Mouse (Mus musculus) hindbrain, embryonic 13.5 days (tissue): Measurements from ENCODE around the gene Zfp422. TPM values are rescaled to one million over a fixed set of nuclear protein-coding genes. Genes with fewer than 3 reads are reported as not detected.
"Not testable (repeated sequence)": the region's sequence is repeated elsewhere in the genome, so short reads cannot be mapped to it uniquely, and the experiment has no call there.

Source experiments
- ATAC-seq: fragments of 200-750 bp; cut with Nextera tagmentation; 2 replicates; pipeline ENCODE4 v1.8.0; 2017; ENCODE audit warnings: moderate TSS enrichment; ENCODE audit not compliant: low FRiP score
- H3K27ac ChIP-seq: fragments of 300-500 bp; sonication (generic); 2 replicates; pipeline ENCODE4 v1.5.1; 2015; ENCODE audit warnings: inconsistent platforms, mild to moderate bottlenecking, moderate library complexity
- H3K27me3 ChIP-seq: fragments of 300-500 bp; sonication (generic); 2 replicates; pipeline ENCODE4 v1.6.1; 2015; ENCODE audit warnings: mild to moderate bottlenecking, inconsistent platforms
- H3K36me3 ChIP-seq: fragments of 300-500 bp; sonication (generic); 2 replicates; pipeline ENCODE4 v1.6.1; 2015; ENCODE audit warnings: mild to moderate bottlenecking, inconsistent platforms
- H3K4me1 ChIP-seq: fragments of 300-500 bp; sonication (generic); replicated peaks from 2 replicates; pipeline ENCODE4 v1.6.1; 2015; ENCODE audit warnings: inconsistent platforms
- H3K4me2 ChIP-seq: fragments of 300-500 bp; sonication (generic); 2 replicates; pipeline ENCODE4 v1.6.1; 2015; ENCODE audit warnings: inconsistent platforms, mild to moderate bottlenecking, moderate library complexity
- H3K4me3 ChIP-seq: fragments of 300-500 bp; sonication (generic); 2 replicates; pipeline ENCODE4 v1.5.1; 2015; ENCODE audit warnings: mild to moderate bottlenecking, inconsistent platforms
- H3K9ac ChIP-seq: fragments of 300-500 bp; sonication (generic); 2 replicates; pipeline ENCODE4 v1.6.1; 2015; ENCODE audit warnings: mild to moderate bottlenecking, inconsistent platforms
- H3K9me3 ChIP-seq: fragments of 300-500 bp; sonication (generic); 2 replicates; pipeline ENCODE4 v1.6.1; 2016; ENCODE audit warnings: inconsistent platforms
- WGBS: fragments of 180-500 bp; shearing (Covaris S2); methylation state at CpG from one replicate; pipeline ENCODE4 v1.1.7; 2015; 5-methylcytosine and 5-hydroxymethylcytosine counted together
- microRNA-seq: library from miRNA; unstranded; fragments of <30 nt; microRNA quantifications from one replicate; pipeline ENCODE4, GENCODE M21; 2016
- polyA plus RNA-seq: library from polyadenylated mRNA; unstranded; fragments of >200 nt; fragmentation: Nextera tagmentation; extraction: Ambion mirVana; gene quantifications from 2 replicates; pipeline ENCODE4 v1.2.1, GENCODE M21; 2015

Gene Zfp422
- polyA plus RNA-seq, 1 experiment from 2014 or later = 181 TPM

DNA sequence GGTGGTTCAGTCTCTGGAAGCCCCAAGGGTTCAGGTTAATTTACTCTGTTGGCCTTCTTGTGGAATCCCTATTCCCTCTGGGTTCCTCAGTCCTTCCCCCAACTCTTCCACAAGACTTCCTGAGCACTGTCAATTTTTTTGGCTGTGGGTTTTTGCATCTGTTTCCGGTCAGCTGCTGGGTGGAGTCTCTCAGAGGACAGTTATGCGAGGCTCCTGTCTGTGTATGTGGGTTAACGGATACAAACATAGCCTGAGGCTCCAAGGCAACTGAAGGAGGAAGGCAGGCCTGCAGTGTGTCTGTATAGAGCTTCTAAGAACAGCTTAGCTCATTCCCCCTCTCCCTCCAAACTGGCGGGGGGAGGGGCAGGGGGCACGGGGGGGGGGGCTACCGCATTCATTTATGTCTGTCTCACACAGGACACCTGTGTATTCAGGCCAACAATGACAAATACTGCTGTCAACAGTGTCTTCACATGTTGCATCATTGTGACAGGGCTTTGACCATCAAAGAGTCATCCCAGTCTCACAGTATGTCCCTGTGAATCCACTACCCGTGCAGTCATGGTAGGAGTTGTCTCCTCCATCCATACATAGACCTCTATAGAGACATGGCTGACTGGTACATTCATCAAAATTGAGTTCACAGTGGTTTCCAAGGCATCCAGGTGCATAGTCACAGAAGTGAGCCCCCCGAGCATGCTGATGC is 7.3 kb downstream of the Zfp422 start:
- H3K27me3 ChIP-seq = no peaks in the 10 kb centered on the region
- H3K4me3 ChIP-seq = no peak overlapping the region
- peaks cover 15% of the 10 kb centered on the region for H3K36me3 ChIP-seq
- H3K4me1 ChIP-seq = peaks cover 11% of the 10 kb centered on the region
- H3K4me2 ChIP-seq = no peak overlapping the region
- 67% methylated on average over 8 of the region's 8 CpGs for WGBS
- no peak overlapping the region for H3K9ac ChIP-seq
- ATAC-seq = no peak
- no peaks in the 10 kb centered on the region for H3K9me3 ChIP-seq
- no peak overlapping the region for H3K27ac ChIP-seq

DNA sequence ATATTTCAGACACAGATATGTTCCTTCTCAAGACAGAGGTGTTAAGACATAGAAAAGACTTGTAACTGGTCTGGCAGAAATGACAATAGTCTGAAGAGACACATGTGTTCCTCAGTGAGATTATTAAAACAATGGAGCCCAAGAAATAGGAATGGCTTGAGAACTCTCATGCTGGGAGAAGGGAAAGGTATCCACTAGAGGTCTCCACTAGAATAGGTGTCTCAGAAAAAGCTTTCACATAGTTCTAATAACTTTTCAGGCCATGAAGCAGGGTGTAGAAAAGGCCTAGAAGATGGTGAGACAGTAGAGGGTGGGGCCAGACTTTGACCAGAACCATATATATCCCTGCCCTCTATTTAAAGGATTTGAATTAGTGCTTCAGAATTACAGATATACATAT is 10.7 kb downstream of the Zfp422 start:
- no peaks in the 10 kb centered on the region for H3K4me1 ChIP-seq
- no peak overlapping the region for H3K4me2 ChIP-seq
- H3K27me3 ChIP-seq = no peaks in the 10 kb centered on the region
- no peak overlapping the region for H3K4me3 ChIP-seq
- H3K27ac ChIP-seq = no peak overlapping the region
- ATAC-seq = no peak
- no peak overlapping the region for H3K9ac ChIP-seq
- H3K9me3 ChIP-seq = no peaks in the 10 kb centered on the region
- H3K36me3 ChIP-seq = no peaks in the 10 kb centered on the region

DNA sequence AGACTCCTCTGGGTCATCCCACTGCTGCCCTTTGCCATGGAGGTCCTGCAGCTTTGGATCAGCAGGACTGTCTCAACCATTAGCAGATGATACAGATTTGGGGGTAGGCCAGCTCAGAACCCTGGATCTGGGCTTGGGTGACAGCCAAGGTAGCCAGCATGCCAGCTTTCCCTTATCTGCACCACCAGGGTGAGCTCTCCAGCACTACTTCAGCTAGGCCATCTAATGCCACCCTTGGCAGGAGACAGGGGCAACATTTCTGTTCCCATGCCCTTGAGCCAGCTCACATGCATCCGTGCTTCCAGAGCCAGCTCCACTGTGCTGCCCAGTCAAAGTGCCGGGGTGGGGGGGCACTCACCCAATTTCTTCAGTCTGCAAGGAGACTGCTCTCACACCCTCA is 13.1 kb downstream of the Zfp422 start:
- ATAC-seq = no peak
- WGBS = 90% methylated on average over 2 of the region's 2 CpGs
- H3K9me3 ChIP-seq = no peaks in the 10 kb centered on the region

DNA sequence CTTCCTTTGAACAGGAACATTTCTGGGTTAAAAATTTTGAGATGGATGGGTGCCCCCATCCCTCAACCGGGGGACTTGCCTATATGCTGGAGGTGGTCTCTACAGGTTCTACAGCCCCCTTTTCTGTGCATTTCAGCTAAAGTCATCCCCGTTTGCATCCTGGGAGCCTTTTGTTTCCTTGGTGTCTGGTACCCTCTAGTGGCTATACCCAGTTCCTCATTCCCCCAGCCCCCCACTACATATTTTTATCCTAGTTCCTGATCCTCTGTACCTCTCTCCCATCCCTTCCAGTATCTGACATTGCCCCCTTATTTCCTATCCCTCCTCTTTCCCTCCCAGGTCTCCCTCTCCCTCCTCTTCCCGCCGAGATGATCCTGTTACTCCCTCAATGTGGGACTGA is 21.6 kb downstream of the Zfp422 start:
- no peaks in the 10 kb centered on the region for H3K4me1 ChIP-seq
- no peak overlapping the region for H3K4me3 ChIP-seq
- H3K9me3 ChIP-seq = no peaks in the 10 kb centered on the region
- H3K36me3 ChIP-seq = no peaks in the 10 kb centered on the region
- no peak for ATAC-seq
- no peak overlapping the region for H3K9ac ChIP-seq
- no peaks in the 10 kb centered on the region for H3K27me3 ChIP-seq
- H3K4me2 ChIP-seq = no peak overlapping the region
- H3K27ac ChIP-seq = no peak overlapping the region
- WGBS = 49% methylated on average over 4 of the region's 4 CpGs

More for the DNA sequence above, 13.1 kb downstream of the Zfp422 start:
- no peak overlapping the region for H3K4me3 ChIP-seq
- no peaks in the 10 kb centered on the region for H3K27me3 ChIP-seq
- no peaks in the 10 kb centered on the region for H3K4me1 ChIP-seq
- H3K27ac ChIP-seq = no peak overlapping the region
- H3K9ac ChIP-seq = no peak overlapping the region
- no peak overlapping the region for H3K4me2 ChIP-seq
- H3K36me3 ChIP-seq = no peaks in the 10 kb centered on the region

DNA sequence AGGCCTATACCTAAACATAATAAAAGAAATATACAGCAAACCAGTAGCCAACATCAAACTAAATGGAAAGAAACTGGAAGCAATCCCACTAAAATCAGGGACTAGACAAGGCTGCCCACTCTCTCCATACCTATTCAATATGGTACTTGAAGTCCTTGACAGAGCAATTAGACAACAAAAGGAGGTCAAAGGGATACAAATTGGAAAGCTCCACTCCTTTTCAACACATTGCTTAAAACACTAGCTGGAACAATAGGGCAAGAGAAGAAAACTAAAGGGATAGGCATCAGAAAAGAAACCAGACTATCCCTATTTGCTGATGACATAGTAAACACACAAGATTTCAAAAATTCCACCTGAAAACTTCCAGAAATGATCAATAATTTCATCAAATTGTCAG is 27.8 kb downstream of the Zfp422 start:
- not testable (repeated sequence) for H3K27ac ChIP-seq, ATAC-seq, H3K27me3 ChIP-seq, H3K9me3 ChIP-seq, H3K9ac ChIP-seq, H3K4me2 ChIP-seq, H3K4me3 ChIP-seq, H3K36me3 ChIP-seq, H3K4me1 ChIP-seq

DNA sequence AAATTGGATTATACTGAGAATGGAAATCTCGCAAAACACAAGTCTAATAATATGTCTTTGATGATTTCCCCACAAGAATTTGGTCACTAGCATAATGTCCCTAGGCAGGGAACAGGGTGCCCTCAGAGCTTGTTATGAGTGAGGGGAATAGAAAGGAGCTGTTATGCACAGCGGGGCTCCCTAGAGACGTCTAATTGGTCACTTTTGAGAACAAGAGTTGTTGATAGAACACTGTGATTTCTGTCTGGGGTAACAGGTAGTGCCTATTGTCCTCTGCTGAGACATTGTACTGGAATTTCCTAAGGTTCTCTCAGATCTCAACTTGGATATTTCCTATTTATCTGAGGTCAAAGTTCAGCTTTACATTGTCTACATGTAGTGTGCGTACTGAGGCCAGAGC is 44.7 kb downstream of the Zfp422 start, which contains the start of gene Olfr215:
Olfr215 (minus strand) TSS at position 101 of the 400 bp plus-strand sequence.
- no peak within 1 kb of the TSS for H3K9ac ChIP-seq
- no peak within 1 kb of the TSS for H3K4me3 ChIP-seq
- H3K4me1 ChIP-seq = no peaks in the 10 kb centered on the region
- no peaks in the 10 kb centered on the region for H3K27me3 ChIP-seq
- no peak for ATAC-seq
- WGBS = 64% methylated on average over 4 of the region's 4 CpGs
- H3K36me3 ChIP-seq = no peaks in the 10 kb centered on the region
- H3K27ac ChIP-seq = no peak within 1 kb of the TSS
- H3K4me2 ChIP-seq = no peak within 1 kb of the TSS
- H3K9me3 ChIP-seq = no peaks in the 10 kb centered on the region

Small RNA genes lying within 50 kb of the gene (microRNA-seq; reads per million reads assigned to microRNA genes)
- gene Mir7043 = not detected

Other genes starting within 250 kb of the Zfp422 start
- 0.57 and 0.73 TPM in 2 replicates for gene Alox5, start 167.8 kb downstream of the Zfp422 start, polyA plus RNA-seq
- not detected in 2 replicates for gene Olfr211, start 139.9 kb downstream of the Zfp422 start, polyA plus RNA-seq
- not detected in 2 replicates for gene Olfr212, start 122.5 kb downstream of the Zfp422 start, polyA plus RNA-seq
- not detected in 2 replicates for gene Olfr213, start 90.5 kb downstream of the Zfp422 start, polyA plus RNA-seq
- 0.39 and 0.44 TPM in 2 replicates for gene Gm5580, start 77.9 kb downstream of the Zfp422 start, polyA plus RNA-seq
- not detected in 2 replicates for gene Olfr214, start 74.8 kb downstream of the Zfp422 start, polyA plus RNA-seq
- gene Olfr215, start 44.8 kb downstream of the Zfp422 start, polyA plus RNA-seq = not detected in 2 replicates
- gene Depp1, start 21.6 kb upstream of the Zfp422 start, polyA plus RNA-seq = 8.0 and 9.2 TPM in 2 replicates
- 23.0 and 33.3 TPM in 2 replicates for gene Rassf4, start 45.0 kb upstream of the Zfp422 start, polyA plus RNA-seq
- gene Tmem72, start 87.9 kb upstream of the Zfp422 start, polyA plus RNA-seq = 1.0 and 1.9 TPM in 2 replicates